Mouse (Mus musculus): ENCODE data around the gene Klf4.

GRCm38 (mm10) chr4:55489328-55489727, 42.9 kb downstream of the Klf4 start:
- TF ChIP-seq CTCF (IDR thresholded peaks at IDR 0.05; ENCODE audit: low read depth) (no peak), EP300 (IDR thresholded peaks at IDR 0.05; ENCODE audit: low read depth) (no peak)

All from liver, embryonic 14.5 days (tissue).